Mouse (Mus musculus) liver, postnatal 0 days (tissue): ENCODE results near the gene Elovl5. TPM values are rescaled to one million over a fixed set of nuclear protein-coding genes. Genes with fewer than 3 reads are reported as not detected.
A peak's percentile ranks its signal among the peaks of the same experiment; 100 is the strongest.

Experiments used
- ATAC-seq: fragments of 200-750 bp; cut with Nextera tagmentation; 2 replicates; pipeline ENCODE4 v1.8.0; 2017; ENCODE audit warnings: mild to moderate bottlenecking, moderate library complexity
- DNase-seq: peaks from one replicate; pipeline ENCODE4 v3.0.0-alpha.2; 2016
- H3K27ac ChIP-seq: fragments of 300-500 bp; sonication (generic); 2 replicates; pipeline ENCODE4 v1.5.1; 2014; ENCODE audit warnings: antibody characterized with exemption, moderate library complexity, mild to moderate bottlenecking, low read depth
- H3K27me3 ChIP-seq: fragments of 300-500 bp; sonication (generic); 2 replicates; pipeline ENCODE4 v1.6.1; 2014; ENCODE audit warnings: low read length, control low read depth, mixed read lengths; ENCODE audit not compliant: insufficient read depth
- H3K36me3 ChIP-seq: fragments of 300-500 bp; sonication (generic); replicated peaks from 2 replicates; pipeline ENCODE4 v1.6.1; 2014; ENCODE audit warnings: mild to moderate bottlenecking, control low read depth, low read length, moderate library complexity, mixed read lengths; ENCODE audit not compliant: insufficient read depth
- H3K4me1 ChIP-seq: fragments of 300-500 bp; sonication (generic); 2 replicates; pipeline ENCODE4 v1.6.1; 2014; ENCODE audit warnings: antibody characterized with exemption, mild to moderate bottlenecking, control low read depth; ENCODE audit not compliant: insufficient read depth
- H3K4me2 ChIP-seq: fragments of 300-500 bp; sonication (generic); 2 replicates; pipeline ENCODE4 v1.6.1; 2014; ENCODE audit warnings: low read depth, mild to moderate bottlenecking, low read length, moderate library complexity, mixed read lengths
- H3K4me3 ChIP-seq: fragments of 300-500 bp; sonication (generic); 2 replicates; pipeline ENCODE4 v1.5.1; 2014; ENCODE audit warnings: low read depth, low read length
- H3K9ac ChIP-seq: fragments of 300-500 bp; sonication (generic); replicated peaks from 2 replicates; pipeline ENCODE4 v1.6.1; 2014; ENCODE audit warnings: mild to moderate bottlenecking, moderate library complexity
- H3K9me3 ChIP-seq: fragments of 300-500 bp; sonication (generic); 2 replicates; pipeline ENCODE4 v1.6.1; 2016; ENCODE audit warnings: mild to moderate bottlenecking, control low read depth, low read length, mixed read lengths
- CTCF ChIP-seq: sonication (generic); IDR thresholded peaks from 2 replicates; pipeline ENCODE4 v1.5.1; 2016; ENCODE audit warnings: antibody characterized with exemption, low read depth
- EP300 ChIP-seq: IDR thresholded peaks from 2 replicates; pipeline ENCODE4 v1.6.1; 2016; ENCODE audit warnings: antibody characterized with exemption, low read depth, mild to moderate bottlenecking
- WGBS: fragments of 180-500 bp; shearing (Covaris S2); extraction: QIAGEN DNeasy Blood & Tissue Kit; methylation state at CpG from one replicate; pipeline ENCODE4 v1.1.7; 2014; ENCODE audit not compliant: insufficient replicate concordance; 5-methylcytosine and 5-hydroxymethylcytosine counted together
- polyA plus RNA-seq: library from polyadenylated mRNA; unstranded; fragments of >200 nt; fragmentation: Nextera tagmentation; extraction: Ambion mirVana; gene quantifications from 2 replicates; pipeline ENCODE4 v1.2.1, GENCODE M21; 2015

Elovl5 gene
- polyA plus RNA-seq, 1 experiment from 2014 or later: 107 TPM

GRCm38 (mm10) chr9:77941836-77942235 lies 24.7 kb downstream of the Elovl5 start:
- no peak overlapping the region for H3K4me2 ChIP-seq
- H3K9me3 ChIP-seq: no peaks in the 10 kb centered on the region
- ATAC-seq: no peak
- no peak for TF ChIP-seq CTCF
- TF ChIP-seq EP300: no peak
- H3K9ac ChIP-seq: no peak overlapping the region
- DNase-seq: no peak
- H3K4me1 ChIP-seq: peaks cover 49% of the 10 kb centered on the region
- no peaks in the 10 kb centered on the region for H3K36me3 ChIP-seq
- H3K27me3 ChIP-seq: no peaks in the 10 kb centered on the region
- WGBS: 83% methylated on average over 9 of the region's 9 CpGs
- H3K27ac ChIP-seq: no peak overlapping the region; the same call in 1 of the 2 replicates
- no peak overlapping the region for H3K4me3 ChIP-seq

DNA sequence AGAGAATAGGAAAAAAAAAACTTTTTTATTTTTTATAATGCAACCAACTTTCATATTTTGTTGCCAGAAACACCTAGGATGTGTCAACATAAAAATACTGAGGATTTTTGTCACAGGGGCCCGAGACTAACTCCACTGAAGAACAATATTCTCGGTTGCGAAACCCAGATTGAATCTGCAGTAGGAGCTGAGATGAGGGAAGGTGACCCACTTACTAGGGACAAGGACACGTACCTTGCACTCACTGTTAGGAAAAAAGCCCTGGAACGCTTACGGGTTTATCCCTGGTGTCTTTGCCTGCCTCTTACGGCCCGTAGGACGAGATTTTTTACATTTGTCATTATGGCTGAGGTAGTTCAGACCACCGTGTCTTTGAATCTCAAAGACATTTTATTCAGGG lies 25.2 kb downstream of the Elovl5 start:
- no peak overlapping the region; the same call in 1 of the 2 replicates for H3K9ac ChIP-seq
- peaks cover 49% of the 10 kb centered on the region for H3K4me1 ChIP-seq
- ATAC-seq: no peak
- H3K27me3 ChIP-seq: no peaks in the 10 kb centered on the region
- no peak overlapping the region for H3K4me2 ChIP-seq
- H3K27ac ChIP-seq: peak overlapping the region; percentile 51
- H3K4me3 ChIP-seq: no peak overlapping the region
- TF ChIP-seq EP300: no peak
- no peak for TF ChIP-seq CTCF
- no peaks in the 10 kb centered on the region for H3K9me3 ChIP-seq
- DNase-seq: no peak
- WGBS: 74% methylated on average over 10 of the region's 10 CpGs
- no peaks in the 10 kb centered on the region for H3K36me3 ChIP-seq

DNA sequence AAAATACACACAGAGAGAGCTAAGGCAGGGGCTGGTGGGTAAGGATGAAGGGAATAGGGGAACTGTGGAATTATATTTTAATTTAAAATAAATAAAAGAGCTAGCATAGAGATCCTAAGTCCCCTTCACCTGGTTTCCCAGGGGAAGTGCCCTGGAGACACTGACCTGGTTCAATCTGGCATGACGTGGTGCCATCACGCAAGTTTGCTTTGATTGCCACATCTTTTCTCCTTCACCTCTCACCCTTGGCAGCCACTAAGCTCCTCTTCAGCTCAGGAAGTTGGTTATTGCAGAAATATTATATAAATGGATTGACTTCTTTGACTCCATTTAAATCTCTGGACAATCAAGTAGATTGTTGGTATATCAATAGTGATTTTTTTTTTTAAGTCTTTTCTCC lies 26.2 kb downstream of the Elovl5 start:
- H3K4me2 ChIP-seq: no peak overlapping the region
- no peak overlapping the region for H3K9ac ChIP-seq
- H3K27me3 ChIP-seq: no peaks in the 10 kb centered on the region
- H3K9me3 ChIP-seq: no peaks in the 10 kb centered on the region
- DNase-seq (peak; percentile 38), ATAC-seq (peak; percentile 68)
- H3K27ac ChIP-seq: peak overlapping the region; percentile 44; the same call in 1 of the 2 replicates
- 59% methylated on average over 2 of the region's 2 CpGs for WGBS
- no peak for TF ChIP-seq CTCF
- TF ChIP-seq EP300: peak; percentile 70
- H3K36me3 ChIP-seq: no peaks in the 10 kb centered on the region
- H3K4me1 ChIP-seq: peaks cover 43% of the 10 kb centered on the region
- no peak overlapping the region for H3K4me3 ChIP-seq

- H3K4me2 ChIP-seq: no peak overlapping the region
- H3K4me3 ChIP-seq: no peak overlapping the region
- TF ChIP-seq EP300 (no peak), CTCF (no peak)
- DNase-seq (no peak), ATAC-seq (no peak)
- H3K9ac ChIP-seq: no peak overlapping the region
- peaks cover 38% of the 10 kb centered on the region for H3K4me1 ChIP-seq
- WGBS: 87% methylated on average over 3 of the region's 3 CpGs
- H3K27me3 ChIP-seq: no peaks in the 10 kb centered on the region
- H3K27ac ChIP-seq: peak overlapping the region; percentile 44; the same call in 1 of the 2 replicates
- H3K9me3 ChIP-seq: no peaks in the 10 kb centered on the region
- H3K36me3 ChIP-seq: no peaks in the 10 kb centered on the region
Measured at GRCm38 (mm10) chr9:77944195-77944594, 27.0 kb downstream of the Elovl5 start.

GRCm38 (mm10) chr9:77945792-77946666 lies 28.9 kb downstream of the Elovl5 start:
- DNase-seq: no peak
- Histone ChIP-seq H3K36me3 (no peaks in the 10 kb centered on the region), H3K4me3 (no peak overlapping the region), H3K27me3 (no peaks in the 10 kb centered on the region), H3K9me3 (no peaks in the 10 kb centered on the region), H3K27ac (no peak overlapping the region), H3K9ac (no peak overlapping the region), H3K4me2 (no peak overlapping the region), H3K4me1 (peaks cover 31% of the 10 kb centered on the region)
- no peak for TF ChIP-seq CTCF
- no peak for TF ChIP-seq EP300
- ATAC-seq: no peak
- WGBS: 79% methylated on average over 6 of the region's 6 CpGs

GRCm38 (mm10) chr9:77948214-77948613 lies 31.1 kb downstream of the Elovl5 start:
- WGBS: 81% methylated on average over 2 of the region's 2 CpGs
- peaks cover 18% of the 10 kb centered on the region for H3K4me1 ChIP-seq
- H3K9ac ChIP-seq: no peak overlapping the region
- no peak overlapping the region for H3K27ac ChIP-seq
- DNase-seq (no peak), ATAC-seq (no peak)
- no peaks in the 10 kb centered on the region for H3K9me3 ChIP-seq
- H3K36me3 ChIP-seq: no peaks in the 10 kb centered on the region
- TF ChIP-seq CTCF (no peak), EP300 (no peak)
- no peak overlapping the region for H3K4me3 ChIP-seq
- H3K4me2 ChIP-seq: no peak overlapping the region
- H3K27me3 ChIP-seq: no peaks in the 10 kb centered on the region
